Mouse (Mus musculus) liver, embryonic 13.5 days (tissue): ENCODE measurements around the gene Ifi205. TPM values are rescaled to one million over a fixed set of nuclear protein-coding genes. Genes with fewer than 3 reads are reported as not detected.

ENCODE experiments used
- polyA plus RNA-seq: library from polyadenylated mRNA; unstranded; fragments of >200 nt; fragmentation: Nextera tagmentation; extraction: Ambion mirVana; gene quantifications from 2 replicates; pipeline ENCODE4 v1.2.1, GENCODE M21; 2015

The Ifi205 gene
- polyA plus RNA-seq, 1 experiment from 2014 or later: 0.27 TPM

Other genes starting within 250 kb of the Ifi205 start
- 1.5 and 1.8 TPM in 2 replicates for gene Ifi211, start 118.8 kb downstream of the Ifi205 start, polyA plus RNA-seq
- 3.2 and 5.1 TPM in 2 replicates for gene Mndal, start 89.3 kb downstream of the Ifi205 start, polyA plus RNA-seq
- 2.6 and 3.9 TPM in 2 replicates for gene Ifi203, start 89.1 kb downstream of the Ifi205 start, polyA plus RNA-seq
- gene Ifi202b, start 49.1 kb downstream of the Ifi205 start, polyA plus RNA-seq: not detected in 2 replicates
- gene Olfr433, start 8.9 kb upstream of the Ifi205 start, polyA plus RNA-seq: 0.07 and 0.14 TPM in 2 replicates
- gene Olfr432, start 17.4 kb upstream of the Ifi205 start, polyA plus RNA-seq: not detected in 2 replicates
- not detected in 2 replicates for gene Olfr430, start 34.8 kb upstream of the Ifi205 start, polyA plus RNA-seq
- not detected in 2 replicates for gene Olfr429, start 52.5 kb upstream of the Ifi205 start, polyA plus RNA-seq
- gene Olfr427, start 65.1 kb upstream of the Ifi205 start, polyA plus RNA-seq: not detected in 2 replicates
- gene Olfr231, start 89.4 kb upstream of the Ifi205 start, polyA plus RNA-seq: not detected in 2 replicates
- gene Olfr424, start 99.7 kb upstream of the Ifi205 start, polyA plus RNA-seq: not detected in 2 replicates
- gene Olfr420, start 123.8 kb upstream of the Ifi205 start, polyA plus RNA-seq: 0.58 and 0.64 TPM in 2 replicates
- 25.7 and 33.7 TPM in 2 replicates for gene Spta1, start 141.0 kb upstream of the Ifi205 start, polyA plus RNA-seq
- 0.08 and 0.09 TPM in 2 replicates for gene Olfr419, start 220.3 kb upstream of the Ifi205 start, polyA plus RNA-seq